Mouse (Mus musculus): Measurements from ENCODE around the gene Lrmda. TPM values are rescaled to one million over a fixed set of nuclear protein-coding genes. Genes with fewer than 3 reads are reported as not detected.
A peak's percentile ranks its signal among the peaks of the same experiment; 100 is the strongest.
"Not testable (repeated sequence)": the region's sequence is repeated elsewhere in the genome, so short reads cannot be mapped to it uniquely, and the experiment has no call there.

The Lrmda gene
- polyA plus RNA-seq, 1 experiment from 2014 or later = 0.94 TPM

GRCm38 (mm10) chr14:22801714-22802113 lies 782.2 kb downstream of the Lrmda start:
- 87% methylated on average over 4 of the region's 4 CpGs for WGBS
- H3K4me3 ChIP-seq (replicated peaks; ENCODE audit: low read length); H3K9ac ChIP-seq (ENCODE audit: low read length); ATAC-seq (ENCODE audit: insufficient read depth, low FRiP score); H3K4me1 ChIP-seq (ENCODE audit: control insufficient read depth, insufficient read depth, low read length); H3K36me3 ChIP-seq (ENCODE audit: control insufficient read depth, insufficient read depth, low read length); H3K27ac ChIP-seq (ENCODE audit: low read length); H3K9me3 ChIP-seq (replicated peaks; ENCODE audit: control insufficient read depth, low read length); H3K27me3 ChIP-seq (ENCODE audit: control insufficient read depth, insufficient read depth, low read length); H3K4me2 ChIP-seq (ENCODE audit: low read depth, low read length): not testable (repeated sequence)

GRCm38 (mm10) chr14:22807324-22807723 lies 787.8 kb downstream of the Lrmda start:
- Histone ChIP-seq H3K4me1 (ENCODE audit: control insufficient read depth, insufficient read depth, low read length) (peaks cover 41% of the 10 kb centered on the region), H3K4me2 (ENCODE audit: low read depth, low read length) (no peak overlapping the region), H3K27ac (ENCODE audit: low read length) (no peak overlapping the region; the same call in 1 of the 2 replicates), H3K4me3 (replicated peaks; ENCODE audit: low read length) (no peak overlapping the region), H3K36me3 (ENCODE audit: control insufficient read depth, insufficient read depth, low read length) (no peaks in the 10 kb centered on the region), H3K9ac (ENCODE audit: low read length) (no peak overlapping the region), H3K27me3 (ENCODE audit: control insufficient read depth, insufficient read depth, low read length) (no peaks in the 10 kb centered on the region), H3K9me3 (replicated peaks; ENCODE audit: control insufficient read depth, low read length) (no peaks in the 10 kb centered on the region)
- no peak for ATAC-seq (ENCODE audit: insufficient read depth, low FRiP score)
- 12% methylated on average over 3 of the region's 3 CpGs for WGBS

GRCm38 (mm10) chr14:22807726-22808594 lies 788.4 kb downstream of the Lrmda start:
- Histone ChIP-seq H3K9me3 (replicated peaks; ENCODE audit: control insufficient read depth, low read length) (no peaks in the 10 kb centered on the region), H3K4me3 (replicated peaks; ENCODE audit: low read length) (0 out of 2 replicates have a peak overlapping the region, but pooled peaks have one; percentile 12), H3K36me3 (ENCODE audit: control insufficient read depth, insufficient read depth, low read length) (no peaks in the 10 kb centered on the region), H3K27ac (ENCODE audit: low read length) (peak overlapping the region; percentile 75), H3K4me1 (ENCODE audit: control insufficient read depth, insufficient read depth, low read length) (peaks cover 44% of the 10 kb centered on the region), H3K9ac (ENCODE audit: low read length) (peak overlapping the region; percentile 42), H3K27me3 (ENCODE audit: control insufficient read depth, insufficient read depth, low read length) (no peaks in the 10 kb centered on the region), H3K4me2 (ENCODE audit: low read depth, low read length) (peak overlapping the region; percentile 48)
- 7% methylated on average over 20 of the region's 20 CpGs for WGBS
- ATAC-seq (ENCODE audit: insufficient read depth, low FRiP score) = peak; percentile 86; the same call in 1 of the 2 replicates

GRCm38 (mm10) chr14:22808595-22809166 lies 789.2 kb downstream of the Lrmda start:
- Histone ChIP-seq H3K27me3 (ENCODE audit: control insufficient read depth, insufficient read depth, low read length) (no peaks in the 10 kb centered on the region), H3K4me3 (replicated peaks; ENCODE audit: low read length) (no peak overlapping the region), H3K9ac (ENCODE audit: low read length) (0 out of 2 replicates have a peak overlapping the region, but pooled peaks have one; percentile 19), H3K9me3 (replicated peaks; ENCODE audit: control insufficient read depth, low read length) (no peaks in the 10 kb centered on the region), H3K36me3 (ENCODE audit: control insufficient read depth, insufficient read depth, low read length) (no peaks in the 10 kb centered on the region), H3K4me1 (ENCODE audit: control insufficient read depth, insufficient read depth, low read length) (peaks cover 49% of the 10 kb centered on the region), H3K4me2 (ENCODE audit: low read depth, low read length) (no peak overlapping the region), H3K27ac (ENCODE audit: low read length) (peak overlapping the region; percentile 75)
- no peak for ATAC-seq (ENCODE audit: insufficient read depth, low FRiP score)
- 42% methylated on average over 5 of the region's 5 CpGs for WGBS

GRCm38 (mm10) chr14:22809229-22809628 lies 789.7 kb downstream of the Lrmda start:
- H3K27me3 ChIP-seq (ENCODE audit: control insufficient read depth, insufficient read depth, low read length) = no peaks in the 10 kb centered on the region
- no peaks in the 10 kb centered on the region for H3K9me3 ChIP-seq (replicated peaks; ENCODE audit: control insufficient read depth, low read length)
- H3K4me3 ChIP-seq (replicated peaks; ENCODE audit: low read length) = no peak overlapping the region
- H3K4me1 ChIP-seq (ENCODE audit: control insufficient read depth, insufficient read depth, low read length) = peaks cover 52% of the 10 kb centered on the region
- WGBS = 62% methylated on average over 3 of the region's 3 CpGs
- peak overlapping the region; percentile 75 for H3K27ac ChIP-seq (ENCODE audit: low read length)
- no peaks in the 10 kb centered on the region for H3K36me3 ChIP-seq (ENCODE audit: control insufficient read depth, insufficient read depth, low read length)
- no peak overlapping the region for H3K9ac ChIP-seq (ENCODE audit: low read length)
- no peak overlapping the region for H3K4me2 ChIP-seq (ENCODE audit: low read depth, low read length)
- ATAC-seq (ENCODE audit: insufficient read depth, low FRiP score) = no peak

GRCm38 (mm10) chr14:22810531-22810930 lies 791.0 kb downstream of the Lrmda start:
- WGBS = 47% methylated on average over 1 of the region's 1 CpGs
- no peaks in the 10 kb centered on the region for H3K36me3 ChIP-seq (ENCODE audit: control insufficient read depth, insufficient read depth, low read length)
- peaks cover 57% of the 10 kb centered on the region for H3K4me1 ChIP-seq (ENCODE audit: control insufficient read depth, insufficient read depth, low read length)
- H3K4me3 ChIP-seq (replicated peaks; ENCODE audit: low read length) = no peak overlapping the region
- no peak overlapping the region for H3K9ac ChIP-seq (ENCODE audit: low read length)
- no peak overlapping the region for H3K4me2 ChIP-seq (ENCODE audit: low read depth, low read length)
- no peaks in the 10 kb centered on the region for H3K27me3 ChIP-seq (ENCODE audit: control insufficient read depth, insufficient read depth, low read length)
- H3K9me3 ChIP-seq (replicated peaks; ENCODE audit: control insufficient read depth, low read length) = no peaks in the 10 kb centered on the region
- peak overlapping the region; percentile 75 for H3K27ac ChIP-seq (ENCODE audit: low read length)
- ATAC-seq (ENCODE audit: insufficient read depth, low FRiP score) = no peak

- Histone ChIP-seq H3K27ac (ENCODE audit: low read length) (peak overlapping the region; percentile 70), H3K4me2 (ENCODE audit: low read depth, low read length) (no peak overlapping the region), H3K27me3 (ENCODE audit: control insufficient read depth, insufficient read depth, low read length) (no peaks in the 10 kb centered on the region), H3K36me3 (ENCODE audit: control insufficient read depth, insufficient read depth, low read length) (no peaks in the 10 kb centered on the region), H3K9me3 (replicated peaks; ENCODE audit: control insufficient read depth, low read length) (no peaks in the 10 kb centered on the region), H3K4me3 (replicated peaks; ENCODE audit: low read length) (no peak overlapping the region), H3K9ac (ENCODE audit: low read length) (no peak overlapping the region), H3K4me1 (ENCODE audit: control insufficient read depth, insufficient read depth, low read length) (peaks cover 44% of the 10 kb centered on the region)
- WGBS = 49% methylated on average over 6 of the region's 6 CpGs
- no peak for ATAC-seq (ENCODE audit: insufficient read depth, low FRiP score)
These were observed 793.3 kb downstream of the Lrmda start for GRCm38 (mm10) chr14:22812824-22813223.

- Histone ChIP-seq H3K36me3 (ENCODE audit: control insufficient read depth, insufficient read depth, low read length) (no peaks in the 10 kb centered on the region), H3K27me3 (ENCODE audit: control insufficient read depth, insufficient read depth, low read length) (no peaks in the 10 kb centered on the region), H3K4me3 (replicated peaks; ENCODE audit: low read length) (no peak overlapping the region), H3K4me2 (ENCODE audit: low read depth, low read length) (peak overlapping the region; percentile 16; the same call in 1 of the 2 replicates), H3K9ac (ENCODE audit: low read length) (no peak overlapping the region), H3K9me3 (replicated peaks; ENCODE audit: control insufficient read depth, low read length) (no peaks in the 10 kb centered on the region), H3K4me1 (ENCODE audit: control insufficient read depth, insufficient read depth, low read length) (peaks cover 39% of the 10 kb centered on the region), H3K27ac (ENCODE audit: low read length) (peak overlapping the region; percentile 70)
- ATAC-seq (ENCODE audit: insufficient read depth, low FRiP score) = no peak
- WGBS = 32% methylated on average over 7 of the region's 7 CpGs
These were observed 793.9 kb downstream of the Lrmda start for GRCm38 (mm10) chr14:22813389-22813788.

- 38% methylated on average over 9 of the region's 9 CpGs for WGBS
- H3K9ac ChIP-seq (ENCODE audit: low read length) = no peak overlapping the region
- ATAC-seq (ENCODE audit: insufficient read depth, low FRiP score) = no peak
- H3K27me3 ChIP-seq (ENCODE audit: control insufficient read depth, insufficient read depth, low read length) = no peaks in the 10 kb centered on the region
- no peaks in the 10 kb centered on the region for H3K36me3 ChIP-seq (ENCODE audit: control insufficient read depth, insufficient read depth, low read length)
- peaks cover 26% of the 10 kb centered on the region for H3K4me1 ChIP-seq (ENCODE audit: control insufficient read depth, insufficient read depth, low read length)
- H3K4me3 ChIP-seq (replicated peaks; ENCODE audit: low read length) = no peak overlapping the region
- 0 out of 2 replicates have a peak overlapping the region, but pooled peaks have one; percentile 4 for H3K4me2 ChIP-seq (ENCODE audit: low read depth, low read length)
- no peaks in the 10 kb centered on the region for H3K9me3 ChIP-seq (replicated peaks; ENCODE audit: control insufficient read depth, low read length)
- peak overlapping the region; percentile 67 for H3K27ac ChIP-seq (ENCODE audit: low read length)
These were observed 795.4 kb downstream of the Lrmda start for GRCm38 (mm10) chr14:22814811-22815345.
